Mouse (Mus musculus) G1E (cell line): ENCODE measurements around the gene Coq8b. TPM values are rescaled to one million over a fixed set of nuclear protein-coding genes. Genes with fewer than 3 reads are reported as not detected.

Source experiments
- ATAC-seq: 2 replicates; pipeline ENCODE4 v1.8.0; 2016; ENCODE audit warnings: mild to moderate bottlenecking; ENCODE audit not compliant: insufficient number of reproducible peaks, poor library complexity, low FRiP score, severe bottlenecking; ENCODE audit errors: extremely low read depth
- DNase-seq: peaks from one replicate; pipeline ENCODE4 v3.0.0; 2012; ENCODE audit warnings: low spot score
- H3K27me3 ChIP-seq: 2 replicates; pipeline ENCODE4 v1.6.1; 2012; ENCODE audit warnings: mild to moderate bottlenecking, low read length, inconsistent platforms; ENCODE audit not compliant: insufficient read depth
- H3K36me3 ChIP-seq: replicated peaks from 2 replicates; pipeline ENCODE3; 2012; ENCODE audit warnings: mild to moderate bottlenecking, inconsistent platforms
- H3K4me1 ChIP-seq: 2 replicates; pipeline ENCODE4 v1.6.1; 2012; ENCODE audit warnings: low read depth, low read length, inconsistent platforms, mixed read lengths; ENCODE audit not compliant: insufficient read depth
- H3K4me3 ChIP-seq: 2 replicates; pipeline ENCODE4 v1.5.1; 2012; ENCODE audit warnings: low read depth, mild to moderate bottlenecking, inconsistent platforms, low read length, moderate library complexity, mixed read lengths
- H3K9me3 ChIP-seq: replicated peaks from 2 replicates; pipeline ENCODE4 v1.6.1; 2012; ENCODE audit warnings: inconsistent platforms
- CTCF ChIP-seq: IDR thresholded peaks from 2 replicates; pipeline ENCODE4 v1.5.1; 2012; ENCODE audit warnings: low read depth, low read length, inconsistent platforms, mixed read lengths
- GATA1 ChIP-seq: IDR thresholded peaks from 2 replicates; pipeline ENCODE4 v1.6.1; 2012; ENCODE audit warnings: borderline replicate concordance, low read length, inconsistent platforms, mixed read lengths
- GATA2 ChIP-seq: IDR thresholded peaks from 2 replicates; pipeline ENCODE4 v1.6.1; 2012; ENCODE audit warnings: low read depth, low read length, inconsistent platforms, borderline replicate concordance
- POLR2AphosphoS5 ChIP-seq: IDR thresholded peaks from 2 replicates; pipeline ENCODE4 v1.6.1; 2012; ENCODE audit warnings: low read depth, low read length, inconsistent platforms; ENCODE audit not compliant: insufficient replicate concordance
- TAL1 ChIP-seq: conservative IDR thresholded peaks from 2 replicates; pipeline ENCODE4 v1.6.1; 2012; ENCODE audit warnings: low read depth, low read length, inconsistent platforms, mixed read lengths
- polyA plus RNA-seq: library from polyadenylated mRNA; stranded (reverse); fragments of >175 nt; gene quantifications from 2 replicates; pipeline ENCODE4 v1.2.3, GENCODE M21; 2012
- total RNA-seq, 2 experiments: library from RNA; stranded (forward) in 1 of 2; stranded (reverse) in 1 of 2; fragments of 200-1000 nt in 1 of 2; fragments of >200 nt in 1 of 2; fragmentation: Nextera tagmentation in 1 of 2; gene quantifications; 2 replicates each; pipeline ENCODE4 v1.2.3; 2014 to 2017

Gene Coq8b
- total and polyA plus RNA-seq, 3 experiments: 25.3 to 62.2 (median 30.4) TPM

GRCm38 (mm10) chr7:27212626-27213025, 20.2 kb upstream of the Coq8b start:
- H3K36me3 ChIP-seq: peaks cover 91% of the 10 kb centered on the region
- TF ChIP-seq CTCF (no peak), GATA1 (no peak), POLR2AphosphoS5 (no peak), TAL1 (no peak), GATA2 (no peak)
- no peaks in the 10 kb centered on the region for H3K9me3 ChIP-seq
- no peaks in the 10 kb centered on the region for H3K27me3 ChIP-seq
- DNase-seq: no peak
- H3K4me3 ChIP-seq: no peak overlapping the region
- no peak for ATAC-seq
- H3K4me1 ChIP-seq: no peaks in the 10 kb centered on the region

DNA sequence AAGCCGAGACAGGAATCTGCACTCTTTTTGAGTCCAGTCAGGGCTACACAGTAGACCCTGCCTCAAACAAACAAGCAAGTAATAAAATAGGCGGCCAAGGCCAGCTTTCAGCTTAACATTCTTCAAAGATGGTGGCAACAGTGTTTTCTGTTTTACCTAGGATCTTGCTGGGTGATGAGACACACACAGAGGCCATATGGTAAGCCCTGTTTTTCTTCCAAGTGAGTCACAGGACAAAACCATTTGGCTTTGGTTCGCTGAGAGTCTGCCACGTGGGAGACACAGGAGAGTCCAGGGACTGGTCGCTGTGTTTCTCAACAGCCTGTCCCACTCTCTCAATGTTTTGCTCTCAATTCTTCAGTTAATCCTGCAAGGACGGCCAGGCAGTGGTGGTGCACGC, 14.2 kb upstream of the Coq8b start:
- DNase-seq: no peak
- Histone ChIP-seq H3K27me3 (no peaks in the 10 kb centered on the region), H3K4me1 (peaks cover 16% of the 10 kb centered on the region), H3K36me3 (peaks cover 80% of the 10 kb centered on the region), H3K9me3 (no peaks in the 10 kb centered on the region), H3K4me3 (no peak overlapping the region)
- no peak for ATAC-seq
- TF ChIP-seq TAL1: no peak
- no peak for TF ChIP-seq GATA1
- TF ChIP-seq POLR2AphosphoS5: no peak
- no peak for TF ChIP-seq CTCF
- TF ChIP-seq GATA2: no peak

DNA sequence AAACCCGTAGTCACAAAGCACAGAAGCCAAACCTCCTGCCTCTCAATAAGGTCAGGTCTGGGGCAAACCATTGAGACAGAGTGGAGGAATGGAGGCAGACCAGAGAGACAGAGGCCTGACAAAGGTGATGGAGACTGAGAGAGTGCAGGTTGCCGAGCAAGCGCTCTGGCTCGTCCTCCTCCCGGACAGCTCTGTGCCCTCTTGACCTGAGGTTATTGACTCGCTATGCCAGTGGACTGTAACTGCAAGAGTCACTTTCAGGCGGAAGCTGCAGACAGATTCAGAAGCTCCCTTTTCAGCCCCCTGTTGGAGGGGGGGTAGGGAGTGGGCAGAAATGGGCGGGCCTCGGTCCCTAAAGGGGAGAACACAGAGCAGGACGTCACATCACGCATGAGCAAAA, 12.9 kb upstream of the Coq8b start:
- Histone ChIP-seq H3K36me3 (peaks cover 84% of the 10 kb centered on the region), H3K27me3 (no peaks in the 10 kb centered on the region), H3K9me3 (no peaks in the 10 kb centered on the region), H3K4me3 (no peak overlapping the region), H3K4me1 (peaks cover 29% of the 10 kb centered on the region)
- no peak for ATAC-seq
- no peak for DNase-seq
- no peak for TF ChIP-seq CTCF

- no peaks in the 10 kb centered on the region for H3K9me3 ChIP-seq
- H3K27me3 ChIP-seq: no peaks in the 10 kb centered on the region
- H3K36me3 ChIP-seq: peaks cover 81% of the 10 kb centered on the region
- no peak overlapping the region for H3K4me3 ChIP-seq
- no peak for TF ChIP-seq GATA2
- no peak for TF ChIP-seq POLR2AphosphoS5
- no peak for TF ChIP-seq CTCF
- no peak for TF ChIP-seq GATA1
- TF ChIP-seq TAL1: no peak
- H3K4me1 ChIP-seq: peaks cover 48% of the 10 kb centered on the region
- DNase-seq (no peak), ATAC-seq (no peak)
These were observed 10.9 kb upstream of the Coq8b start for GRCm38 (mm10) chr7:27221939-27222338.

DNA sequence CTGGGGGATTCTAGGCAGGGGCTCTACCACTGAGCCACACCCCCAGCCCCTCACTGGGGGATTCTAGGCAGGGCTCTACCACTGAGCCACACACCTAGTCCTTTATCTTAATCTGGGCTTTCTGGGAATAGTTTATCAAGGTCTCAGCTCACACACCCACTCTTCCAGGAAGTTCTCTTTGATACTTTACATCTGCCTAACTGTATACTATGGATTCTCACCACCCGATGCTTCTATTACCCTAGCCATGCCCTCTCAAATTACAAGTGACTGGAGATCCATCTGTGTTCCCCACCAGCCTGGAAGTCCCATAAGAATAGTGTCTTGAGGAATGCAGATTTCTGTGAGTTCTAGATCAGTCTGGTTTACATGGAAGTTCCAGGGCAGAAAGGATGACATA, 10.3 kb upstream of the Coq8b start:
- H3K36me3 ChIP-seq: peaks cover 78% of the 10 kb centered on the region
- DNase-seq: no peak
- no peaks in the 10 kb centered on the region for H3K9me3 ChIP-seq
- no peak overlapping the region for H3K4me3 ChIP-seq
- no peak for TF ChIP-seq POLR2AphosphoS5
- TF ChIP-seq GATA2: no peak
- TF ChIP-seq CTCF: no peak
- TF ChIP-seq GATA1: no peak
- TF ChIP-seq TAL1: no peak
- no peak for ATAC-seq
- peaks cover 54% of the 10 kb centered on the region for H3K4me1 ChIP-seq
- no peaks in the 10 kb centered on the region for H3K27me3 ChIP-seq

DNA sequence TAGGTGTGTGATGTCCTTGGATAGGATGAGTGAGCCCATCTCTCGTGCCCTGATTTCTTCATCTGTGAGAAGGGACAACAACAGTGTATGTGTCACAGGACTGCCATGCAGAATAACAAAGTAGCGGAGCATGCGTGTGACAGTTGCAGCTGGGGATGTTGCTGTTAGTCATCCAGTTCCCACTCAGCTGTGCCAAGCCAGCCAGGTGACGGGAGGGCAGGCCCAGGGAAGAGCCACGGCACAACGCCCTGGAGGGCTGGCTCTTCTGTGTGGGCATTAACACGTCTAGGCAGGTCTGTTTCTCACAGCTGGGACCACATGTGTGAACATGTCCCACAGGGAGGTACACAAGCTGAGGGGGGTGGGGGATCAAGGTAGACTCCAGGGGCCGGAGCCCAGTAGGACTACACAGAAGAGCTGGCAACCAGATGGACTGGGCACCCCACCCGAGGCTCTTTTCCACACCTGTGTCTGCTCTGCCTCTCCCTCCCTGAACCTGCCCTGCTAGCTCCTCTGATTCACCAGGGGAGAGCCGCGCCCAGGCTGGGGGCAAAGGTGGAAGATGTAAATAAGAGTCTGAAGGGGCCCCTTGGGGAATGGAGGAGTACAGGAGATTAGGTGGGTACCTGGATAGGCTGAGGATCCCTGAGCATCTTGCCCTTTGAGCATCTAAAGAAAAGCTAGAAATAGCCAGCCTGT, 7.8 kb upstream of the Coq8b start:
- TF ChIP-seq POLR2AphosphoS5: no peak
- TF ChIP-seq CTCF: no peak
- no peak for TF ChIP-seq GATA1
- TF ChIP-seq GATA2: no peak
- no peak for TF ChIP-seq TAL1
- peak overlapping the region; percentile 52; the same call in 1 of the 2 replicates for H3K4me3 ChIP-seq
- no peaks in the 10 kb centered on the region for H3K27me3 ChIP-seq
- ATAC-seq (no peak), DNase-seq (no peak)
- peaks cover 58% of the 10 kb centered on the region for H3K36me3 ChIP-seq
- peaks cover 68% of the 10 kb centered on the region for H3K4me1 ChIP-seq
- H3K9me3 ChIP-seq: no peaks in the 10 kb centered on the region

DNA sequence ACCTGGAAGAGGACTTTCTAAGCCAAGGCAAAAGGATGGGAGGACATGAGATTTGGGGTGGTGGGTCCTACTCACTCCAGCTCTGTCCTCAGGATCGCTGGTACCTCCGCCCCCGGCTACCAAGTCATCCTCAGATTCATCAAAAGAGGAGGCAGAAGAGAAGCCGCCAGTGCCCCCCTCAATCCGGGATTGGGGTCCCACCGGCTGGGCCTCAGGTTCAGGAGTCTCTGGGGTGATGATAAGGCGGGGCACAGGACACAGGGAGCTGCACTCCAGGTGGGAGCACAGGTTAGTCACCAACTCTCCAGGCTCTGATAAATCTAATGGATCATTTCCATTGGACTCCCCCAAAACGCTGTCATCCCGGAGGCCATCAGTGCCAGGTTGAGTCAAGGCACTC, 5.5 kb upstream of the Coq8b start:
- Histone ChIP-seq H3K4me3 (peak overlapping the region; percentile 89; the same call in 1 of the 2 replicates), H3K36me3 (peaks cover 42% of the 10 kb centered on the region), H3K4me1 (peaks cover 71% of the 10 kb centered on the region), H3K27me3 (no peaks in the 10 kb centered on the region), H3K9me3 (no peaks in the 10 kb centered on the region)
- no peak for TF ChIP-seq GATA2
- no peak for TF ChIP-seq GATA1
- no peak for TF ChIP-seq POLR2AphosphoS5
- no peak for TF ChIP-seq CTCF
- TF ChIP-seq TAL1: no peak
- ATAC-seq: no peak
- DNase-seq: no peak
